Mouse (Mus musculus) right cerebral cortex, postnatal 36 days (tissue): ENCODE results near the gene Vmn2r108.
"Not testable (repeated sequence)": the region's sequence is repeated elsewhere in the genome, so short reads cannot be mapped to it uniquely, and the experiment has no call there.

Source experiments
- DNase-seq, 2 experiments: peaks; one replicate each; pipeline ENCODE4 v3.0.0; 2022; ENCODE audit warnings: low spot score in 2 of 2, mixed read lengths in 1 of 2

Gene Vmn2r108

DNA sequence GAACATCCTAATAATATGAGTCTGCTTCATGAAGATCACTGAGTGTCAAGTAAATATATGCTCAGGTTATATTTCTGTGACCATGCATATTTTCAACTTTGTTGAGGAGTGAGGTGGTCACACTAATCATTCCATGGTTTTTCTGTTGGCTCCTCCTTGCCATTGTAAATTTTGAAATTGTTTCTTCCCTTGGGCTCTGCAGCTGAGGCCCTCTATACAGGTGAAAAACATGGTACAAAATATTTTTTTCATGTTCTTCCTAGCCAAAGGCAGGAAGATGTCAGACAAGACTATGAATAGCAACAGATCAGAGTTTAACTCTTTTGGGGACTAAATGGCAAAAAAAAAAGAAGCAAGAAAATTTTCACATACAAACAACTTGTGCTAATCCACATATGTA lies at the start of gene Vmn2r108:
Gene Vmn2r108 (minus strand): TSS at position 101 of the 400 bp plus-strand sequence.
- DNase-seq, result no peak

DNA sequence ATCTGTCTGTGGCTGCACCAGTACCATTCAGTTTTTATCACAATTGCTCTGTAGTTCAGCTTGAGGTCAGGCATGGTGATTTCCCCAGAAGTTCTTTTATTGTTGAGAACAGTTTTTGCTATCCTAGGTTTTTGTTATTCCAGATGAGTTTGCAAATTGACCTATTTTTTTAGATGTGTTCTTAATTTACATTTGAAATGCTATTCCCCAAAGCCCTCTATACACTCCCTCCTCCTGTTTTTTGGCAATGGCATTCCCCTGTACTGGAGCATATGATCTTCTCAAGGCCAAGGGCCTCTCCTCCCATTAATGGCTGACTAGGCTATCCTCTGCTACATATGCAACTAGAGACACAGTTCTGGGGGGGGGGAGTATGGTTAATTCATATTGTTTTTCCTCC lies 27.1 kb upstream of the Vmn2r108 start:
- DNase-seq, result not testable (repeated sequence)

DNA sequence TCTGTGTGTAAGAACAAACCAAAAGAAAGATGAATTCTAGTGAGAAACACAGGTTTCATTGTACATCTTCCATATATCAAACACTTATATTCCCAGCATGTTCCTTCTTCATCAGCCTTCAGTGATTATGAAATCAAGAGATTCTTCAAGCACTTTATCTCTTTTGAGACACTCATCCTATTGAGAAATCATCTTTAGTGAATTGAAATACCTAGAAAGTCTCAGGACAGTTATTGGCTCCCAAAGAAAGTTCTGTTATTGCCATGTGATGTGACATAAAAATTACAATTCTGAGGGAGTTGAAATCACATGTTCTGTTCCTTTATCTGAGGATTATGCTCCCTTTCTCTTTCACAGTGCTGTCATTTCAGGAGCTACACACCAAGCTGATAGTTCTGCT lies 16.7 kb upstream of the Vmn2r108 start, which contains the start of gene Vmn1r225:
Gene Vmn1r225 (plus strand): TSS at position 301 of the 400 bp plus-strand sequence.
- no peak for DNase-seq

DNA sequence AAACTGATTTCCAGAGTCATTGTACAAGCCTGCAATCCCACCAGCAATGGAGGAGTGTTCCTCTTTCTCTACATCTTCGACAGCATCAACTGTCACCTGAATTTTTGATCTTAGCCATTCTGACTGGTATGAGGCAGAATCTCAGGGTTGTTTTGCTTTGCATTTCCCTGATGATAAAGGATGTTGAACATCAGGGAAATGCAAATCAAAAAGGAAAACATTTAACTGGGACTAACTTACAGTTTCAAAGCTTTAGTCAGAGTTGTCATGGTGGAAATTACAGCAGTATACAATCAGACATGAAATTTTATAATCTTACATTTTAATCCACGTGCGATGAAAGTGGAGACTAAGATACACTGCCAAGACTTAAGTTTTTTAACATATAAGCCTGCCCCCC lies 7.8 kb downstream of the Vmn2r108 start:
- DNase-seq, result no peak

DNA sequence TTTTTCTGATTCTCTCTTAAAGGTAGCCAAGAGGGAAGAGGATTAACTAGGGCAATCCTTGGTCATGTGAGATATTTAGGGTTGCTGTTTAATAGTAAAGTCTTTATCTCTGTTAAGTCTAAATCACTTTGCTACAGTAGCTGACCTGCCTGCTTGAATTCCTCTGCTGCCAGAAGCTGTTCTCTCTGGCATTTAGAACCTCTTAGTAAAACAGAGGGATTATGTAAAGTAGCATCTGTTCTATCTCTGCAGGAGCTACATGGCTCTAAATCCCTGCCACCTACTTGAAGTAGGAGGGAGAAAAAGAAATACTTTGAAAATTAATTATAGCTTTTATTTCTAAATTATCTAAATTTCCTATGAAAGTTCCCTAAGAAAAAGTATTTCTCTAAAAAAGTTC lies 41.9 kb downstream of the Vmn2r108 start:
- DNase-seq, result no peak

DNA sequence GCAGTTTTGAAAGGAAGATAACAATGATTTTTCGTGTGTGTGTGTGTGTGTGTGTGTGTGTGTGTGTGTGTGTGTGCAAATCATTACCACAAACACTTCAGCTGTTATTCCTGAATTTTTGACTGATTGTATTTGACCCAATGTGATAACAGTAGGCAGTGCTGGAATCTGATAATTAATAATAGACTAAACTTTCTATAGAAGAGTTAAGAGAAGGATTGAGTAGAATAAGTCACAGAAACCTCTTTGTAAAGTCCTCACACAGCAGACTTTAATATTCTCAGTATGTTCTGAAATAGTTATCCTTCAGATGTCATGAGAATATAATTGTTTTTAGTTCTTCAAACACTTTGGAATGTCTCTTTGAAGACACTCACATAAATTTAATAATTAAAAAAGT lies 67.3 kb downstream of the Vmn2r108 start, which contains the start of gene Vmn1r224:
Gene Vmn1r224 (plus strand): TSS at position 301 of the 400 bp plus-strand sequence.
- DNase-seq, result no peak
